Mouse (Mus musculus): ENCODE data around the gene Usp43.

Usp43 gene

GRCm38 (mm10) chr11:67897064-67897560 is 24.8 kb downstream of the Usp43 start:
- peak; percentile 2 to 9 for DNase-seq (ENCODE audit: low spot score in 2 of 2)

- DNase-seq (ENCODE audit: low spot score in 2 of 2), result no peak
These were observed 26.3 kb downstream of the Usp43 start for GRCm38 (mm10) chr11:67895641-67896040.

- DNase-seq (ENCODE audit: low spot score in 2 of 2), result no peak
These were observed 33.4 kb downstream of the Usp43 start for GRCm38 (mm10) chr11:67888521-67888920.

- no peak for DNase-seq (ENCODE audit: low spot score in 2 of 2)
These were observed 36.0 kb downstream of the Usp43 start for GRCm38 (mm10) chr11:67885921-67886320.

GRCm38 (mm10) chr11:67865521-67866197 is 56.3 kb downstream of the Usp43 start:
- no peak for DNase-seq (ENCODE audit: low spot score in 2 of 2)

GRCm38 (mm10) chr11:67865100-67865499 is 56.9 kb downstream of the Usp43 start:
- no peak for DNase-seq (ENCODE audit: low spot score in 2 of 2)

GRCm38 (mm10) chr11:67861399-67861838 is 60.5 kb downstream of the Usp43 start:
- DNase-seq (ENCODE audit: low spot score in 2 of 2), result no peak

GRCm38 (mm10) chr11:67860743-67861398 is 61.1 kb downstream of the Usp43 start:
- DNase-seq (ENCODE audit: low spot score in 2 of 2), result no peak

- no peak for DNase-seq (ENCODE audit: low spot score in 2 of 2)
These were observed 63.4 kb downstream of the Usp43 start for GRCm38 (mm10) chr11:67858518-67858917.

- no peak for DNase-seq (ENCODE audit: low spot score in 2 of 2)
These were observed 66.9 kb downstream of the Usp43 start for GRCm38 (mm10) chr11:67855035-67855434.

GRCm38 (mm10) chr11:67853996-67854395 is 68.0 kb downstream of the Usp43 start:
- DNase-seq (ENCODE audit: low spot score in 2 of 2), result no peak

GRCm38 (mm10) chr11:67851770-67852169 is 70.2 kb downstream of the Usp43 start:
- no peak for DNase-seq (ENCODE audit: low spot score in 2 of 2)

GRCm38 (mm10) chr11:67845193-67845592 is 76.8 kb downstream of the Usp43 start:
- DNase-seq (ENCODE audit: low spot score in 2 of 2), result no peak

- no peak for DNase-seq (ENCODE audit: low spot score in 2 of 2)
These were observed 82.1 kb downstream of the Usp43 start for GRCm38 (mm10) chr11:67839810-67840209.

GRCm38 (mm10) chr11:67835408-67836078 is 86.4 kb downstream of the Usp43 start:
- DNase-seq (ENCODE audit: low spot score in 2 of 2), result no peak

GRCm38 (mm10) chr11:67831820-67832219 is 90.1 kb downstream of the Usp43 start:
- DNase-seq (ENCODE audit: low spot score in 2 of 2), result no peak

- DNase-seq (ENCODE audit: low spot score in 2 of 2), result no peak
These were observed 92.4 kb downstream of the Usp43 start for GRCm38 (mm10) chr11:67829530-67829929.

GRCm38 (mm10) chr11:67828360-67829059 is 93.4 kb downstream of the Usp43 start:
- DNase-seq (ENCODE audit: low spot score in 2 of 2), result no peak

- no peak for DNase-seq (ENCODE audit: low spot score in 2 of 2)
These were observed 100.4 kb downstream of the Usp43 start for GRCm38 (mm10) chr11:67821560-67821959.

- DNase-seq (ENCODE audit: low spot score in 2 of 2), result no peak
These were observed 101.7 kb downstream of the Usp43 start for GRCm38 (mm10) chr11:67820221-67820620.

GRCm38 (mm10) chr11:67819604-67820003 is 102.3 kb downstream of the Usp43 start:
- DNase-seq (ENCODE audit: low spot score in 2 of 2), result no peak

GRCm38 (mm10) chr11:67811535-67811934 is 110.4 kb downstream of the Usp43 start:
- DNase-seq (ENCODE audit: low spot score in 2 of 2), result no peak

Data from spleen, postnatal 36 days (tissue).